In the genomic region with DNA sequence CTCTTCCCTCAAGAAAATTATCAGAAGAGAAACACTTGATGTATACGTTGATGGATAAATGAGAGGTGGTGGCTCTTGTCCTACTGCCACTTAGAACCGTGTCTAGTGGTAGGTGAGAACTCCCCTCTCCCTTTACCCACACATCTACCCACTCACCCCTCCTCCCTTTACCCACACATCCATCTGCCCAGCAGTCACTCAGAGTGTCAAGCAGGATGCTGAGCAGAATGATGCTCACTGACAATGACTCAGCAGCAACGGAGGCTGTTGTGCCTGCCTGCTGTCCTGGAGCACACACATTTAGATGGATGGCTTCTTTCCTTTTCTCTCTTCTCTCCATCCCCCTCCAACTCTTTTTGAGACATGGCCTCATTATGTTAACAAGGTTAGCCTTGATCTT, we compare ENCODE assay signal across 26 mouse cellular contexts. TPM values are rescaled to one million over a fixed set of nuclear protein-coding genes. Genes with fewer than 3 reads are reported as not detected.
DNase-seq lines count a peak whose midpoint lies in the region; ATAC-seq and TF ChIP-seq lines count a peak whose summit lies in the region.
"Had no signal": no experiment of that assay in that cellular context is flagged by ENCODE, and none has a peak within 500 bp of the region (broad histone marks: within the 10 kb centered on the region; RNA-seq: fewer than 3 reads in every experiment).

No protein-coding gene starts in this region.

- no peak overlapping the region for H3K4me2 ChIP-seq in forebrain, postnatal 0 days (ENCODE audit: low read depth)
- H3K4me2 ChIP-seq in midbrain, postnatal 0 days (ENCODE audit: low read depth, low read length, poor library complexity, severe bottlenecking), result no peak overlapping the region
- H3K4me2 ChIP-seq: heart, embryonic 11.5 days; hindbrain, embryonic 15.5 days; liver, embryonic 15.5 days; midbrain, embryonic 12.5 days had no signal

- H3K9ac ChIP-seq in forebrain, postnatal 0 days, result no peak overlapping the region
- no peak overlapping the region for H3K9ac ChIP-seq in midbrain, postnatal 0 days (replicated peaks; ENCODE audit: low read length, poor library complexity, severe bottlenecking)
- H3K9ac ChIP-seq: hindbrain, embryonic 15.5 days; liver, embryonic 15.5 days; midbrain, embryonic 12.5 days had no signal

- no peak overlapping the region for H3ac ChIP-seq in C2C12 (ENCODE audit: control insufficient read depth, insufficient read length, low read depth)

- H3K9me3 ChIP-seq in forebrain, embryonic 10.5 days, result no peaks in the 10 kb centered on the region
- no peaks in the 10 kb centered on the region for H3K9me3 ChIP-seq in forebrain, postnatal 0 days (ENCODE audit: low read length)
- H3K9me3 ChIP-seq in midbrain, postnatal 0 days (ENCODE audit: low read length), result no peaks in the 10 kb centered on the region
- H3K9me3 ChIP-seq: G1E; hindbrain, embryonic 15.5 days; liver, embryonic 15.5 days; midbrain, embryonic 12.5 days had no signal

- H3K79me2 ChIP-seq in C2C12 (ENCODE audit: control insufficient read depth, insufficient read depth), result no peaks in the 10 kb centered on the region

- peaks cover 14% of the 10 kb centered on the region for H3K36me3 ChIP-seq in forebrain, embryonic 10.5 days (replicated peaks)
- 0 out of 2 replicates have a peak, but pooled peaks cover 3% of the 10 kb centered on the region for H3K36me3 ChIP-seq in forebrain, postnatal 0 days (ENCODE audit: insufficient read depth)
- no peaks in the 10 kb centered on the region for H3K36me3 ChIP-seq in C2C12 (ENCODE audit: control insufficient read depth, insufficient read depth)
- peaks cover 7% of the 10 kb centered on the region; the same call in 1 of the 2 replicates for H3K36me3 ChIP-seq in midbrain, postnatal 0 days (ENCODE audit: insufficient read depth, low read length)
- H3K36me3 ChIP-seq: G1E; hindbrain, embryonic 15.5 days; liver, embryonic 15.5 days had no signal

- 83% methylated on average over 3 of the region's 3 CpGs for WGBS in forebrain, embryonic 10.5 days
- WGBS in forebrain, postnatal 0 days, result 71% methylated on average over 3 of the region's 3 CpGs
- WGBS in midbrain, postnatal 0 days, result 85% methylated on average over 3 of the region's 3 CpGs

- no peak for TF ChIP-seq CTCF in forebrain, postnatal 0 days (IDR thresholded peaks at IDR 0.05; ENCODE audit: low read depth)
- no peak for TF ChIP-seq CTCF in C2C12 (IDR thresholded peaks at IDR 0.05; ENCODE audit: control insufficient read depth, insufficient read depth, insufficient read length)
- no peak for TF ChIP-seq CTCF in midbrain, postnatal 0 days (IDR thresholded peaks at IDR 0.05)

- H3K4me3 ChIP-seq in forebrain, embryonic 10.5 days, result no peak overlapping the region
- no peak overlapping the region for H3K4me3 ChIP-seq in forebrain, postnatal 0 days (ENCODE audit: low read depth, low read length)
- H3K4me3 ChIP-seq in C2C12 (ENCODE audit: insufficient read depth, poor library complexity, severe bottlenecking), result no peak overlapping the region
- no peak overlapping the region for H3K4me3 ChIP-seq in midbrain, postnatal 0 days (ENCODE audit: low read depth, low read length)
- H3K4me3 ChIP-seq: hindbrain, embryonic 15.5 days; liver, embryonic 15.5 days; midbrain, embryonic 12.5 days had no signal

- peaks cover 14% of the 10 kb centered on the region for H3K4me1 ChIP-seq in forebrain, embryonic 10.5 days
- H3K4me1 ChIP-seq in forebrain, postnatal 0 days (ENCODE audit: insufficient read depth), result no peaks in the 10 kb centered on the region
- no peaks in the 10 kb centered on the region for H3K4me1 ChIP-seq in midbrain, postnatal 0 days (ENCODE audit: insufficient read depth, low read length)
- H3K4me1 ChIP-seq: hindbrain, embryonic 15.5 days; liver, embryonic 15.5 days had no signal

- ATAC-seq in forebrain, postnatal 0 days, result no peak
- no peak for ATAC-seq in midbrain, postnatal 0 days (ENCODE audit: low FRiP score)
- ATAC-seq: activated CD4-positive, CD25-positive, alpha-beta regulatory T cell, adult 4 months had no signal

- 0 out of 2 replicates have a peak overlapping the region, but pooled peaks have one; percentile 11 for H3K27ac ChIP-seq in forebrain, embryonic 10.5 days
- H3K27ac ChIP-seq in forebrain, postnatal 0 days (ENCODE audit: low read depth, low read length), result no peak overlapping the region
- H3K27ac ChIP-seq in midbrain, postnatal 0 days (ENCODE audit: low read depth, low read length), result no peak overlapping the region
- H3K27ac ChIP-seq: hindbrain, embryonic 15.5 days; liver, embryonic 15.5 days; macrophage; midbrain, embryonic 12.5 days had no signal

- no peaks in the 10 kb centered on the region for H3K27me3 ChIP-seq in forebrain, embryonic 10.5 days (ENCODE audit: poor library complexity, severe bottlenecking)
- H3K27me3 ChIP-seq in forebrain, postnatal 0 days (ENCODE audit: insufficient read depth, low read length), result no peaks in the 10 kb centered on the region
- no peaks in the 10 kb centered on the region for H3K27me3 ChIP-seq in C2C12 (ENCODE audit: control insufficient read depth, insufficient read depth, insufficient read length)
- no peaks in the 10 kb centered on the region for H3K27me3 ChIP-seq in midbrain, postnatal 0 days (ENCODE audit: insufficient read depth, low read length)
- H3K27me3 ChIP-seq: hindbrain, embryonic 15.5 days; liver, embryonic 15.5 days; midbrain, embryonic 12.5 days had no signal

- intact Hi-C loops in left cerebral cortex, postnatal 4 days (cut with DNase I), result no loop called here

- DNase-seq in forebrain, embryonic 10.5 days (ENCODE audit: extremely low spot score, low spot score), result no peak
- DNase-seq in forebrain, postnatal 0 days, result no peak
- DNase-seq in left cerebral cortex, adult 18-20 months (ENCODE audit: low spot score in 2 of 2), result peak; percentile 44 to 48
- DNase-seq in left cerebral cortex, postnatal 4 days, result no peak
- peak; percentile 53 to 63 for DNase-seq in layer of hippocampus, adult 8-10 months (ENCODE audit: low spot score in 2 of 2)
- no peak for DNase-seq in midbrain, postnatal 0 days (ENCODE audit: low spot score)
- no peak for DNase-seq in urinary bladder, postnatal 36 days (ENCODE audit: low spot score in 2 of 2)
- DNase-seq: adrenal gland, postnatal 10 days; cerebellum, adult 8-10 months; cerebellum, postnatal 36 days; gastrocnemius, postnatal 10 days; heart, adult 11 months; kidney, adult 2 months; kidney, postnatal 10 days; right cerebral cortex, postnatal 25 days; spleen, adult 18-20 months had no signal

- no peaks in the 10 kb centered on the region for H3K79me3 ChIP-seq in C2C12 (ENCODE audit: low read depth)

TF ChIP-seq in C2C12, 6 proteins besides CTCF, POLR2A, EP300 and RAD21:
- TF ChIP-seq MYOD1 (IDR thresholded peaks at IDR 0.05; ENCODE audit: control insufficient read depth, insufficient read length, low read depth) (peak; percentile 47), FOSL1 (IDR thresholded peaks at IDR 0.05; ENCODE audit: insufficient read depth, low read length, poor library complexity, severe bottlenecking) (no peak)

RNA-seq across cellular contexts. Expression of a gene that starts 38.1 kb away (rescaled TPM):
- polyA plus RNA-seq in forebrain, embryonic 10.5 days (2016; fragmentation: Nextera tagmentation; extraction: Ambion mirVana), result 97.5 and 99.0 TPM in 2 replicates
- 44.0 and 59.9 TPM in 2 replicates for total RNA-seq in forebrain, postnatal 0 days (2014; rRNA removed)
- 49.0 and 52.8 TPM in 2 replicates for polyA plus RNA-seq in forebrain, postnatal 0 days (2015; fragmentation: Nextera tagmentation; extraction: Ambion mirVana)
- 10 to 100 TPM; 70.0 to 72.7 TPM for total RNA-seq in left cerebral cortex, adult 18-20 months (2021)
- total RNA-seq in left cerebral cortex, postnatal 4 days (2021), result 10 to 100 TPM; 53.9 to 59.8 TPM
- polyA plus RNA-seq in C2C12 (2012; fragmentation: generic; extraction: Trizol), result 67.5 TPM
- total RNA-seq in layer of hippocampus, adult 8-10 months (2022), result 10 to 100 TPM; 75.9 to 81.9 (median 79.1) TPM
- total RNA-seq in midbrain, postnatal 0 days (2014; rRNA removed), result 47.7 and 51.1 TPM in 2 replicates
- 53.0 and 56.8 TPM in 2 replicates for polyA plus RNA-seq in midbrain, postnatal 0 days (2015; fragmentation: Nextera tagmentation; extraction: Ambion mirVana)

RNA-seq across cellular contexts. Expression of a gene that starts 47.1 kb away (rescaled TPM):
- polyA plus RNA-seq in forebrain, embryonic 10.5 days (2016; fragmentation: Nextera tagmentation; extraction: Ambion mirVana), result 38.7 and 40.1 TPM in 2 replicates
- total RNA-seq in forebrain, postnatal 0 days (2014; rRNA removed), result 20.5 and 21.6 TPM in 2 replicates
- polyA plus RNA-seq in forebrain, postnatal 0 days (2015; fragmentation: Nextera tagmentation; extraction: Ambion mirVana), result 18.6 and 22.8 TPM in 2 replicates
- total RNA-seq in left cerebral cortex, adult 18-20 months (2021), result 10 to 100 TPM; 45.6 to 46.1 TPM
- 10 to 100 TPM; 15.3 to 22.4 TPM for total RNA-seq in left cerebral cortex, postnatal 4 days (2021)
- polyA plus RNA-seq in C2C12 (2012; fragmentation: generic; extraction: Trizol), result 19.0 TPM
- 10 to 100 TPM; 27.1 to 34.4 (median 31.0) TPM for total RNA-seq in layer of hippocampus, adult 8-10 months (2022)
- 17.5 and 22.6 TPM in 2 replicates for total RNA-seq in midbrain, postnatal 0 days (2014; rRNA removed)
- polyA plus RNA-seq in midbrain, postnatal 0 days (2015; fragmentation: Nextera tagmentation; extraction: Ambion mirVana), result 17.7 and 18.7 TPM in 2 replicates
- total RNA-seq: monocyte, adult 5-6 weeks; neutrophil, adult 5-6 weeks had no signal

Comparison
In these comparisons a context has a peak if more than half of its experiments do, and no peak if none do; other contexts are left out.
1. DNase-seq: peak in left cerebral cortex, adult 18-20 months (2 of 2) and layer of hippocampus, adult 8-10 months (2 of 2); none in forebrain, embryonic 10.5 days (single experiment), forebrain, postnatal 0 days (single experiment), left cerebral cortex, postnatal 4 days (single experiment), midbrain, postnatal 0 days (single experiment) and urinary bladder, postnatal 36 days (0 of 2).